Mouse (Mus musculus): ENCODE results near the gene Raph1. TPM values are rescaled to one million over a fixed set of nuclear protein-coding genes. Genes with fewer than 3 reads are reported as not detected.

Raph1 gene
- polyA plus RNA-seq, 1 experiment = 3.7 TPM

- no peak for TF ChIP-seq CTCF (IDR thresholded peaks at IDR 0.05; ENCODE audit: extremely low read depth, insufficient read depth, insufficient read length, insufficient replicate concordance)
- no peak for TF ChIP-seq POLR2A (IDR thresholded peaks at IDR 0.05; ENCODE audit: low read depth, low read length)
- H3K4me1 ChIP-seq (ENCODE audit: control insufficient read depth, insufficient read depth, insufficient read length) = peaks cover 9% of the 10 kb centered on the region; the same call in 1 of the 2 replicates
- H3K27me3 ChIP-seq (ENCODE audit: control insufficient read depth, insufficient read depth, low read length) = peaks cover 12% of the 10 kb centered on the region
- WGBS = under 1% methylated on average over 55 of the region's 56 CpGs
- peak overlapping the region; percentile 65 for H3K4me3 ChIP-seq (ENCODE audit: extremely low read depth, insufficient read depth, insufficient read length)
- H3K27ac ChIP-seq (ENCODE audit: insufficient read depth, low read length) = peak overlapping the region; percentile 43; the same call in 1 of the 2 replicates
- no peak for DNase-seq (ENCODE audit: low read depth in 1 of 2, low spot score in 2 of 2)
- H3K36me3 ChIP-seq (ENCODE audit: control insufficient read depth, insufficient read depth, low read length) = no peaks in the 10 kb centered on the region
These were observed 823 bp downstream of the Raph1 start for GRCm38 (mm10) chr1:60565931-60566630.

GRCm38 (mm10) chr1:60565270-60565920 is 1.5 kb downstream of the Raph1 start:
- no peak for TF ChIP-seq CTCF (IDR thresholded peaks at IDR 0.05; ENCODE audit: extremely low read depth, insufficient read depth, insufficient read length, insufficient replicate concordance)
- no peak for TF ChIP-seq POLR2A (IDR thresholded peaks at IDR 0.05; ENCODE audit: low read depth, low read length)
- DNase-seq (ENCODE audit: low read depth in 1 of 2, low spot score in 2 of 2) = no peak
- no peak overlapping the region for H3K27ac ChIP-seq (ENCODE audit: insufficient read depth, low read length)
- peak overlapping the region; percentile 65; the same call in 1 of the 2 replicates for H3K4me3 ChIP-seq (ENCODE audit: extremely low read depth, insufficient read depth, insufficient read length)
- peaks cover 9% of the 10 kb centered on the region; the same call in 1 of the 2 replicates for H3K4me1 ChIP-seq (ENCODE audit: control insufficient read depth, insufficient read depth, insufficient read length)
- no peaks in the 10 kb centered on the region for H3K36me3 ChIP-seq (ENCODE audit: control insufficient read depth, insufficient read depth, low read length)
- 13% methylated on average over 13 of the region's 13 CpGs for WGBS
- peaks cover 12% of the 10 kb centered on the region for H3K27me3 ChIP-seq (ENCODE audit: control insufficient read depth, insufficient read depth, low read length)

GRCm38 (mm10) chr1:60564691-60565090 is 2.2 kb downstream of the Raph1 start:
- H3K36me3 ChIP-seq (ENCODE audit: control insufficient read depth, insufficient read depth, low read length) = no peaks in the 10 kb centered on the region
- peaks cover 9% of the 10 kb centered on the region; the same call in 1 of the 2 replicates for H3K4me1 ChIP-seq (ENCODE audit: control insufficient read depth, insufficient read depth, insufficient read length)
- 92% methylated on average over 5 of the region's 5 CpGs for WGBS
- DNase-seq (ENCODE audit: low read depth in 1 of 2, low spot score in 2 of 2) = no peak
- H3K4me3 ChIP-seq (ENCODE audit: extremely low read depth, insufficient read depth, insufficient read length) = no peak overlapping the region; the same call in 1 of the 2 replicates
- no peak for TF ChIP-seq POLR2A (IDR thresholded peaks at IDR 0.05; ENCODE audit: low read depth, low read length)
- TF ChIP-seq CTCF (IDR thresholded peaks at IDR 0.05; ENCODE audit: extremely low read depth, insufficient read depth, insufficient read length, insufficient replicate concordance) = no peak
- H3K27me3 ChIP-seq (ENCODE audit: control insufficient read depth, insufficient read depth, low read length) = peaks cover 12% of the 10 kb centered on the region
- H3K27ac ChIP-seq (ENCODE audit: insufficient read depth, low read length) = no peak overlapping the region

GRCm38 (mm10) chr1:60563021-60563420 is 3.9 kb downstream of the Raph1 start:
- no peak for DNase-seq (ENCODE audit: low read depth in 1 of 2, low spot score in 2 of 2)
- TF ChIP-seq POLR2A (IDR thresholded peaks at IDR 0.05; ENCODE audit: low read depth, low read length) (no peak), CTCF (IDR thresholded peaks at IDR 0.05; ENCODE audit: extremely low read depth, insufficient read depth, insufficient read length, insufficient replicate concordance) (no peak)
- Histone ChIP-seq H3K4me1 (ENCODE audit: control insufficient read depth, insufficient read depth, insufficient read length) (peaks cover 6% of the 10 kb centered on the region; the same call in 1 of the 2 replicates), H3K27ac (ENCODE audit: insufficient read depth, low read length) (no peak overlapping the region), H3K27me3 (ENCODE audit: control insufficient read depth, insufficient read depth, low read length) (peaks cover 12% of the 10 kb centered on the region), H3K36me3 (ENCODE audit: control insufficient read depth, insufficient read depth, low read length) (no peaks in the 10 kb centered on the region), H3K4me3 (ENCODE audit: extremely low read depth, insufficient read depth, insufficient read length) (no peak overlapping the region)

GRCm38 (mm10) chr1:60543681-60544080 is 23.2 kb downstream of the Raph1 start:
- no peak overlapping the region for H3K4me3 ChIP-seq (ENCODE audit: extremely low read depth, insufficient read depth, insufficient read length)
- WGBS = 78% methylated on average over 1 of the region's 1 CpGs
- no peak for TF ChIP-seq POLR2A (IDR thresholded peaks at IDR 0.05; ENCODE audit: low read depth, low read length)
- no peak for TF ChIP-seq CTCF (IDR thresholded peaks at IDR 0.05; ENCODE audit: extremely low read depth, insufficient read depth, insufficient read length, insufficient replicate concordance)

GRCm38 (mm10) chr1:60539272-60539671 is 27.6 kb downstream of the Raph1 start:
- H3K36me3 ChIP-seq (ENCODE audit: control insufficient read depth, insufficient read depth, low read length) = no peaks in the 10 kb centered on the region
- no peak for TF ChIP-seq CTCF (IDR thresholded peaks at IDR 0.05; ENCODE audit: extremely low read depth, insufficient read depth, insufficient read length, insufficient replicate concordance)
- no peak for TF ChIP-seq POLR2A (IDR thresholded peaks at IDR 0.05; ENCODE audit: low read depth, low read length)
- H3K4me1 ChIP-seq (ENCODE audit: control insufficient read depth, insufficient read depth, insufficient read length) = no peaks in the 10 kb centered on the region
- peak in 1 of 2 experiments; percentile 11 for DNase-seq (ENCODE audit: low read depth in 1 of 2, low spot score in 2 of 2)
- WGBS = 62% methylated on average over 3 of the region's 3 CpGs
- H3K4me3 ChIP-seq (ENCODE audit: extremely low read depth, insufficient read depth, insufficient read length) = no peak overlapping the region
- no peak overlapping the region for H3K27ac ChIP-seq (ENCODE audit: insufficient read depth, low read length)
- no peaks in the 10 kb centered on the region for H3K27me3 ChIP-seq (ENCODE audit: control insufficient read depth, insufficient read depth, low read length)

More at GRCm38 (mm10) chr1:60543681-60544080, 23.2 kb downstream of the Raph1 start:
- H3K27me3 ChIP-seq (ENCODE audit: control insufficient read depth, insufficient read depth, low read length) = no peaks in the 10 kb centered on the region
- H3K27ac ChIP-seq (ENCODE audit: insufficient read depth, low read length) = no peak overlapping the region
- DNase-seq (ENCODE audit: low read depth in 1 of 2, low spot score in 2 of 2) = no peak
- H3K4me1 ChIP-seq (ENCODE audit: control insufficient read depth, insufficient read depth, insufficient read length) = no peaks in the 10 kb centered on the region
- no peaks in the 10 kb centered on the region for H3K36me3 ChIP-seq (ENCODE audit: control insufficient read depth, insufficient read depth, low read length)
